19 mouse cellular contexts compared by ENCODE assay signal in genomic region chr11:68208582-68208981, GRCm38 (mm10).
A peak's percentile ranks its signal among the peaks of the same experiment; 100 is the strongest.
DNase-seq lines count a peak whose midpoint lies in the region; ATAC-seq and TF ChIP-seq lines count a peak whose summit lies in the region.
"Had no signal": no experiment of that assay in that cellular context is flagged by ENCODE, and none has a peak within 500 bp of the region (broad histone marks: within the 10 kb centered on the region; RNA-seq: fewer than 3 reads in every experiment).

No protein-coding gene starts in this region.

- H3K4me2 ChIP-seq in hindbrain, embryonic 12.5 days (replicated peaks), result no peak overlapping the region
- H3K4me2 ChIP-seq in hindbrain, postnatal 0 days (ENCODE audit: low read depth, low read length), result no peak overlapping the region
- no peak overlapping the region for H3K4me2 ChIP-seq in lung, embryonic 16.5 days (ENCODE audit: low read depth, low read length)
- no peak overlapping the region for H3K4me2 ChIP-seq in neural tube, embryonic 15.5 days
- H3K4me2 ChIP-seq: limb, embryonic 15.5 days; midbrain, embryonic 13.5 days had no signal

- H3K27ac ChIP-seq in hindbrain, embryonic 12.5 days, result 0 out of 2 replicates have a peak overlapping the region, but pooled peaks have one; percentile 6
- H3K27ac ChIP-seq in hindbrain, postnatal 0 days, result no peak overlapping the region
- peak overlapping the region; percentile 23; the same call in 1 of the 2 replicates for H3K27ac ChIP-seq in lung, embryonic 16.5 days (ENCODE audit: low read length)
- 0 out of 2 replicates have a peak overlapping the region, but pooled peaks have one; percentile 13 for H3K27ac ChIP-seq in neural tube, embryonic 15.5 days (replicated peaks)
- H3K27ac ChIP-seq: layer of hippocampus, adult 2 months; limb, embryonic 15.5 days; midbrain, embryonic 13.5 days had no signal

- WGBS in hindbrain, embryonic 12.5 days, result 82% methylated on average over 1 of the region's 1 CpGs
- WGBS in hindbrain, postnatal 0 days, result 71% methylated on average over 1 of the region's 1 CpGs
- 46% methylated on average over 1 of the region's 1 CpGs for WGBS in lung, embryonic 16.5 days
- 87% methylated on average over 1 of the region's 1 CpGs for WGBS in neural tube, embryonic 15.5 days

- no peak for ATAC-seq in hindbrain, embryonic 12.5 days (ENCODE audit: low FRiP score)
- ATAC-seq in hindbrain, postnatal 0 days, result no peak
- peak; percentile 34 for ATAC-seq in lung, embryonic 16.5 days (ENCODE audit: low read depth)
- 0 out of 2 replicates have a peak, but pooled peaks have one; percentile 21 for ATAC-seq in granulocyte monocyte progenitor cell, adult 5-6 weeks (replicated peaks; ENCODE audit: poor library complexity, severe bottlenecking)
- ATAC-seq in neural tube, embryonic 15.5 days (ENCODE audit: low FRiP score), result no peak
- ATAC-seq: liver, postnatal 0 days; midbrain, embryonic 13.5 days had no signal

- H3K9me3 ChIP-seq in hindbrain, embryonic 12.5 days (replicated peaks), result no peaks in the 10 kb centered on the region
- no peaks in the 10 kb centered on the region for H3K9me3 ChIP-seq in hindbrain, postnatal 0 days (ENCODE audit: low read length)
- H3K9me3 ChIP-seq in lung, embryonic 16.5 days (ENCODE audit: control insufficient read depth, low read length), result no peaks in the 10 kb centered on the region
- H3K9me3 ChIP-seq in neural tube, embryonic 15.5 days (replicated peaks), result no peaks in the 10 kb centered on the region
- H3K9me3 ChIP-seq: forebrain, embryonic 10.5 days; G1E; limb, embryonic 15.5 days; midbrain, embryonic 13.5 days had no signal

- peaks cover 21% of the 10 kb centered on the region for H3K4me1 ChIP-seq in hindbrain, embryonic 12.5 days
- no peaks in the 10 kb centered on the region for H3K4me1 ChIP-seq in hindbrain, postnatal 0 days (ENCODE audit: insufficient read depth, low read length)
- H3K4me1 ChIP-seq in lung, embryonic 16.5 days (replicated peaks; ENCODE audit: control insufficient read depth, insufficient read depth, low read length), result peaks cover 33% of the 10 kb centered on the region
- H3K4me1 ChIP-seq in neural tube, embryonic 15.5 days, result peaks cover 16% of the 10 kb centered on the region; the same call in 1 of the 2 replicates

- H3K36me3 ChIP-seq in hindbrain, embryonic 12.5 days, result no peaks in the 10 kb centered on the region
- H3K36me3 ChIP-seq in hindbrain, postnatal 0 days (ENCODE audit: insufficient read depth, low read length), result no peaks in the 10 kb centered on the region
- H3K36me3 ChIP-seq in lung, embryonic 16.5 days (ENCODE audit: control insufficient read depth, insufficient read depth, low read length), result no peaks in the 10 kb centered on the region
- no peaks in the 10 kb centered on the region for H3K36me3 ChIP-seq in neural tube, embryonic 15.5 days
- H3K36me3 ChIP-seq: limb, embryonic 15.5 days; midbrain, embryonic 13.5 days had no signal

- DNase-seq in hindbrain, postnatal 0 days (ENCODE audit: low spot score), result no peak
- no peak for DNase-seq in lung, adult 18-20 months
- no peak for DNase-seq in left cerebral cortex, postnatal 4 days
- DNase-seq: adrenal gland, adult 2 months; cerebellum, adult 11-12 months; gastrocnemius, postnatal 25 days; kidney, adult 18-20 months; liver, postnatal 0 days; right cerebral cortex, postnatal 25 days; thymus, postnatal 25 days had no signal

- TF ChIP-seq CTCF in hindbrain, postnatal 0 days (IDR thresholded peaks at IDR 0.05; ENCODE audit: low read depth), result no peak

- H3K4me3 ChIP-seq in hindbrain, embryonic 12.5 days, result no peak overlapping the region
- H3K4me3 ChIP-seq in hindbrain, postnatal 0 days (ENCODE audit: low read length), result no peak overlapping the region
- no peak overlapping the region for H3K4me3 ChIP-seq in lung, embryonic 16.5 days (ENCODE audit: low read length)
- no peak overlapping the region for H3K4me3 ChIP-seq in neural tube, embryonic 15.5 days (replicated peaks)
- H3K4me3 ChIP-seq: forebrain, embryonic 10.5 days; layer of hippocampus, adult 2 months; limb, embryonic 15.5 days; midbrain, embryonic 13.5 days had no signal

- H3K27me3 ChIP-seq in hindbrain, embryonic 12.5 days, result no peaks in the 10 kb centered on the region
- no peaks in the 10 kb centered on the region for H3K27me3 ChIP-seq in hindbrain, postnatal 0 days (ENCODE audit: insufficient read depth, low read length)
- H3K27me3 ChIP-seq in lung, embryonic 16.5 days (ENCODE audit: control insufficient read depth, insufficient read depth, low read depth, low read length), result no peaks in the 10 kb centered on the region
- no peaks in the 10 kb centered on the region for H3K27me3 ChIP-seq in neural tube, embryonic 15.5 days (replicated peaks)
- H3K27me3 ChIP-seq: limb, embryonic 15.5 days had no signal

- no peak overlapping the region for H3K9ac ChIP-seq in hindbrain, embryonic 12.5 days
- no peak overlapping the region for H3K9ac ChIP-seq in hindbrain, postnatal 0 days (replicated peaks; ENCODE audit: low read length)
- H3K9ac ChIP-seq in lung, embryonic 16.5 days (ENCODE audit: low read length), result no peak overlapping the region
- H3K9ac ChIP-seq in neural tube, embryonic 15.5 days (replicated peaks), result no peak overlapping the region
- H3K9ac ChIP-seq: limb, embryonic 15.5 days; liver, postnatal 0 days; midbrain, embryonic 13.5 days had no signal

- intact Hi-C loops in left cerebral cortex, postnatal 4 days (cut with DNase I), result no loop called here

Comparison
In these comparisons a context has a peak if more than half of its experiments do, and no peak if none do; other contexts are left out.
1. ATAC-seq: peak in lung, embryonic 16.5 days (single experiment) and granulocyte monocyte progenitor cell, adult 5-6 weeks (single experiment); none in hindbrain, embryonic 12.5 days (single experiment), hindbrain, postnatal 0 days (single experiment) and neural tube, embryonic 15.5 days (single experiment).